Mouse (Mus musculus) CD4-positive, CD25-positive, alpha-beta regulatory T cell, adult 2 months (primary cell): ENCODE measurements around the gene Lor.

Experiments used
- DNase-seq: peaks from one replicate; pipeline ENCODE4 v3.0.0-alpha.2; 2012; ENCODE audit warnings: low read depth, low spot score

Gene Lor

DNA sequence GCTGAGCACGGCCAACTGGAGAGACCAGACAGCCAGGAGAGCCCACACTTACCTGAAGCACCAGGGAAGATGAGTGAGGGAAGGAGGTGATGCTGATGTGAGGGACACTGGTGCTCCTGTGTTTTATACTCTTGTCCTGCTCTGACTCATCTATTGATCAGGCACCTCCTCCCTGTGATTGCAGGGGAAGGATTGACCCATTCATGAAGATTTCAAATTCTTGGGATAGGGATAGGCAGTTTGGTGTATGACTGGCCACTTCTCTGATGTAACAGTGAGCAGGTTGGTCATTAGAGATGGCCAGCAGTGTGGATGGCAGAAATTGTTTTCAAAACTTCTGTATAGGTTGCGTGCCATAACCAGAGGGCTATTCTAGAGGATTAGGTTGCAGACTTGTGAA, at the start of gene Lor:
Lor (minus strand) TSS at position 101 of the 400 bp plus-strand sequence.
- DNase-seq, result no peak

DNA sequence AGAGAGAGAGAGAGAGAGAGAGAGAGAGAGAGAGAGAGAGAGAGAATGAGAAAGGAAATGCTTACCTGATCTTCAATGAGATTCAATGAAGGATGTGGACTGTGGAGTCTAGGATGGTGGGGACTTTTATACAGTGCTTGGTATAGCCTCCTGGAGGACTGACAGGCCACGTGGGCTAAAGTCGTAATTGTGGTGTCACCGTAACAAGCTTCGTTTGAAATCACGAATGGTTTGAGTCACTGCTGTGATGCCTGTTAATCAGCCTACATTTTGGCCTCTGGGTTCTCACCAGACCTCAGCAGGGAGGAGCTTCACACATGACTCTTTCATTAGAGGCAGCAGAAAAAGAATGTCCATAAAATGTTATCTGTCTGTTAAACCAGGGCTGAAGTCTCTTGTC, 40.9 kb upstream of the Lor start, which contains the start of gene Prr9:
Prr9 (minus strand) TSS at position 101 of the 400 bp plus-strand sequence.
- DNase-seq, result no peak

DNA sequence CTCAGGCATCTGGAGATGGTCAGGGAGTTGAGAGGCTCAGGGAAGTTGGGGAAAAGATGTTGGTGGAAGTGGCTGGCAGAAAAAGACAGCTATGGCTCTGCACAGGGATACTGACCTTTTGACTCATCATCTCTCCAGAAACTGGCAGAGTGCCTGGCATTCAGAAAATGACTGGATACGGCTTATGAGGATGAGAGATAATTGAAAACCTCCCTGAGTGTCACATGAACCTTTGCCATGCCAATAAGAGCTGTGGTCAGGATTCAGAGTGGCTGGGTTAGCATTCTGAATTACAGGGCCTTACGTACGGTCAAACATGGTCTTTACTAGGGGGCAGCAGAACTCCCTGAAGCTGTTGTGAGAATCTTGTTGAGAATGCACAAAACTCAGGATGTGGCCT, 38.0 kb upstream of the Lor start:
- DNase-seq, result no peak

DNA sequence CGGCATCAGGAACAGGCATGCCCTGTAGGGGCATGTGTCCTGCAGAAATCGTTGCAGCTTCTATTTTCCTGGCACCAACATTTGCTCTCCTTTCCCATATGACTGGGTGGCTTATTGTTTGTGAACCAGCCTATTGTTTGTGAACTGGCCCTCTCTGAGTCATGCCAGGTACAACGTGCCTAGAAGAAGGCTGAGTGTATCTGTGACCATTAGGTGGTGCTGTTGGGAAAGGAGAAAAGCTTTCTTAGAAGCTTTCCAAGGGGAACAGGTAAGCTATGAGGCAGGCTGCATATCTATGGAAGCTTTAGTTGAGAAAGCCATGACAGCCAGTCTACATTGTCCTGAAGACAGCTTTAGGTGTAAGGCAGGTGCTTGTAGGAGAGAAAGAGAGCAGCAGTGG, 35.0 kb upstream of the Lor start:
- no peak for DNase-seq

DNA sequence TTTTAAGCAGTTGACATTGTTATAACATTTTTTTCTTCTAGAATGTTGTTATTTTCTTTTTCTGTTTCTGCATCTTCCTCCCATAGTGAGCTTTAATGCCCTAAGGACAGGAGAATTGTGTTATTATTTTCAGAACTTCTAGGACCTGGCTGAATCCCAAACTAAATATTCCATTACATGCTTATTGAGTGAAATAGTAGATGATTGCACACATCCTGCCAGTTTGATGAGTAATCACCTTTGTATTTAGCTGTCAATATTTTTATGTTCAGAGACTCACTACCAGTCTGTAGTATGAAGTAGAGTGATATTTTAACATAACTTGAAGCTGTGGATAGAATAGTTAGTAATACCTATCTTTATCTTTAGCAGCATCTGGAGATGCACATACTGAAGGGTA, 28.6 kb upstream of the Lor start:
- no peak for DNase-seq

DNA sequence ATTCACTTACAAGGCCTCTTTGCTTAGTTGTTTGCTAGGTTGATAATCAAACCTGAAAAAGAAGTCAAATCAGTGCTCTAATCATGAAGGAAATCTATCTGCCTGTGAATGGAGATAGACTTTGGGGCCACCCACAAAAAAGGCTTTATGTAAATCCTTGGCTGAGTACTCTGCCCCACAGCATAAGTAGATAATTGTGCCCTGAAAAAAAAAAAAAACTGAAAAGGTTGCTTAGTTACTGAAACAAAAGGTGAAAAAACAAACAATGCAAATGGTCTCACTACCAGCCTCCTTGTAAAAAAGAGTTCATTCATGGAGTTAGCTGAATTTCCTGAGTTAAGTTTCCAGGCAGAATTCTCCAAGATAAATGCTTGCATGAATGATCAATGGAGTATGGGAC, 27.8 kb upstream of the Lor start:
- no peak for DNase-seq

DNA sequence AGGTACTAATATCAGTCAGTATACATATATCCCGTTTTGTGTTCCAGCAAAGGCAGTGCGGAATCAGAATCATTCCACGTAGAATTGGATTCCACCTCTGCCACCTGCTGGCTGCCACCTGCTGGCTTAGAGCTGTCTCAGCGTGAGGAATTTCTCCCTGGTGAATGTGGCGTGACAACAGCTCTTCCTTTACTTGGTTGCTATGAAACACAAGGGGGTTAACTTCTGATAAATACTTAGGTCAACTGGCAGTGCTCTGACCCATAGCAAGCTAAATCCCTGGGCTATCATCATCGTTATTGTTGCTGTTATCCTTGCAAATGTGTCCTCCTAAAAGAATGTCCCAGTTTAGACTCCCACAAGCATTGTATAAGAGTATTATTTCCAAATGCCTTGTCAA, 23.6 kb upstream of the Lor start:
- no peak for DNase-seq

DNA sequence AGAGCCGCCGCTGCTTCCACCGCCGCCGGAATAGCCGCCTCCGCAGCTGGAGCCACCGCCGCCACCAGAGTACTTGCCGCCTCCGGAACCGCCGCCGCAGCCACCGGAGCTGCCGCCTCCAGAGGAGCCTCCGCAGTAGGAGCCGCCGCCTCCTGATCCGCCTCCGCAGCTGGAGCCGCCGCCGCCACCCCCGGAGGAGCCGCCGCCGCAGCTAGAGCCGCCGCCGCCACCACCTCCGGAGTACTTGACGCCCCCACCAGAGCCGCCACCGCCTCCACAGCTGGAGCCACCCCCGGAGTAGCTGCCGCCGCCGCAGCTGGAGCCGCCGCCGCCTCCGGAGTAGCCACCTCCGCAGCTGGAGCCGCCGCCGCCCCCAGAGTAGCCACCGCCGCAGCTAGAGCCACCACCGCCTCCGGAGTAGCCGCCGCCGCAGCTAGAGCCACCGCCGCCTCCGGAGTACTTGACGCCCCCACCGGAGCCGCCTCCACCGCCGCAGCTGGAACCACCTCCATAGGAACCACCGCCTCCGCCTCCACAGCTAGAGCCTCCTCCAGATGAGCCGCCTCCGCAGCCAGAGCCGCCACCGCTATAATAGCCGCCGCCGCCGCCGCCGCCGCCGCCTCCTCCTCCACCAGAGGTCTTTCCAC, 1.5 kb downstream of the Lor start:
- peak; percentile 3 for DNase-seq

DNA sequence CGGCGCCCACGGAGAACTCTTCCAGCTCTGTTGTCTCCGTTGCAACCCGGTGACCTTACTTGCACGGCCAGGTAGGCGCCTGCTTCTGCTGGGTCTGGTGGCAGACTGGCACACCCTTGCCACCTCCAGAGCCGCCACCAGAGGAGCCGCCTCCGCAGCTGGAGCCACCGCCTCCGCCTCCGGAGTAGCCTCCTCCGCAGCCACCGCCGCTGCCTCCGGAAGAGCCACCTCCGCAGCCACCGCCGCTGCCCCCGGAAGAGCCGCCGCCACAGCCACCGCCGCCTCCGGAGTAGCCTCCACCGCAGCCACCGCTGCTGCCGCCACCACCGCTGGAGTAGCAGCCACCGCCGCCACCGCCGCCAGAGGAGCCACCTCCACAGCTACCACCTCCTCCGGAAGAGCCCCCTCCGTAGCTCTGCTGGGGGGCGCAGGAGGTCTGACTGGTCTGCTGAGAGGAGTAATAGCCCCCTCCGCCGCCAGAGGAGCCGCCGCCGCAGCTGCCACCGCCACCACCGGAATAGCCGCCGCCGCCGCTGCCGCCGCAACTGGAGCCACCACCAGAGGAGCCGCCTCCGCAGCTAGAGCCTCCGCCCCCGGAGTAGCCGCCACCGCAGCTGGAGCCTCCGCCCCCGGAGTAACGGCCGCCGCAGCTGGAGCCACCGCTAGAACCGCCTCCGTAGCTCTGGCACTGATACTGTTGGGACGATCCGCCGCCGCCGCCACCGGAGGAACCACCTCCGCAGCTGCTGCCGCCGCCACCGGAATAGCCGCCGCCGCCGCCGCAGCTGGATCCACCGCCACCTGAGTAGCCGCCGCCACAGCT, 2.3 kb downstream of the Lor start:
- peak; percentile 5 for DNase-seq

DNA sequence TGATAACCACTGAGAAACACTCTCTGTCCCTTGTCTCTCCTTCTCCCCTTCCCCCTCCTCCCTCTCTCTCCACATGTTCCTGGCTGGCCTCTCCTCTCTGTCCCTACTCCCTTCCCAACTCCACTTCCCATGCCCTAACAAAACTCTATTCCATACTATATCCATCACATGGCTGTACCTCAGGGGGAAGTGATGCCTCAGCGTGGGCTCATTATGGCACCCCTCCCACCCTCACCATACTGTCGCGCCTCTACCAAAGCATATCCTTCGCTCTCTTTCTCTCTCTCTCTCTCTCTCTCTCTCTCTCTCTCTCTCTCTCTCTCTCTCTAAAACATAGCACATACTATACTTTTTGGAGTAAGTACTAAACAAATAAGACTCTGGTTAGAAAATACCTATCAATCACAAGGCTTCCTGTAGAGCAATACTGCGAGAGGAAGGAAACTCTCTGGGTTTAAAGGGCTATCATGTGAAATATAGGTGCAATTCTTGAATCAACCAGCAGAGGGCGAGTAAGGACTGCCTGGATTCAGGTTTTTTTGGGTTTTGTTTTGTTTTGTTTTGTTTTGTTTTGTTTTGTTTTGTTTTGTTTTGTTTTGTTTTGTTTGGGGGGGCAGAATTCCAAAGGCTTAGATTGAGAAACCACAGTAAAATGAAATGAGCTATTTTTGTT, 32.4 kb downstream of the Lor start:
- peak; percentile 3 for DNase-seq

DNA sequence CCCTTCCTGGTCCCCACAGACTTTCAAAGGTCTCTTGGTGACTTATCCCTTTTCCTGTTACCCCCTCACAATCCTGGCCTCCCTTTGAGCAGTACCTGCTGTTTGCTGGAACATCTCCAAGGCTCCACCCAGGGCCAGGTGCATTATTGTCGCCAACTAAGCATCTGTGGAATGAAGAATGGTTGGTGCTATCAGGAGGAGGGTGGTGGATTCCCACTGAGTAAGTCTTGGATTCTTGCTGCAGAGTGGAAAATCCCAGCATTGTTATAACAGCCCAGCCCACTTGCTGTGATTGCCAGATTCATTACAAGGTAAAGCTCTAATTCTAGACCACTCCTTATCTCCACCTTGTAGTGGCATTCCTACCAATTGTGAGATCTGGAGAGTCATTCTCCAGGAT, 49.0 kb downstream of the Lor start:
- DNase-seq, result no peak

DNA sequence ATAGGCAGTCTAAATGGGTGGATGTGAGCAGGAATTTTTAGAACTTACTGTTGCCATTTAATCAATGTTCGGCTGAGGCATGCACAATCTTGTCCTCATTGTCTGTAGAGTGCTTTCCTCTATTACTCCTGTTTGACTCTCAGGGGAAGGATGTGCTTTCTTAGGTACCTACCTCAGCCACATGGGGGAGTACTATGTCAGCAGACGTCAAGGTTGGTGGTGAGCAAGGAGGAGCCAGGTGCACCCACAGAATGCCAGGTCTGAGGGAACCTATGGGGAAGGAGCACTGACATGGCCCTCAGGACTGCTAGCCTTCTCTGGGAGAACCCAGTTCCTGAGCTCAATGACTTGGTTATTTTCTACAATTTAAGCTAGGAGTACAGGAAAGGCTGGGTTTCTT, 49.7 kb downstream of the Lor start:
- no peak for DNase-seq
